Mouse (Mus musculus) gastrocnemius, adult 8-10 months (tissue): ENCODE measurements around the gene 4930579G24Rik. TPM values are rescaled to one million over a fixed set of nuclear protein-coding genes. Genes with fewer than 3 reads are reported as not detected.

Source experiments
- total RNA-seq, 4 experiments: library from RNA; stranded (reverse); gene quantifications; 2 replicates each; pipeline ENCODE4 v1.2.4; 2022

Gene 4930579G24Rik
- total RNA-seq, 4 experiments from 2014 or later: 1.0 to 1.7 (median 1.5) TPM

Other genes starting within 250 kb of the 4930579G24Rik start
- 1 to 10 TPM; 2.8 to 4.3 (median 3.3) TPM for gene Fnip2, start 61.3 kb upstream of the 4930579G24Rik start, total RNA-seq
- 10 to 100 TPM; 37.5 to 50.4 (median 42.6) TPM for gene Ppid, start 37.7 kb upstream of the 4930579G24Rik start, total RNA-seq
- gene Etfdh, start 421 bp downstream of the 4930579G24Rik start, total RNA-seq: 100 to 1,000 TPM; 103 to 128 (median 108) TPM
- gene Rxfp1, start 108.8 kb downstream of the 4930579G24Rik start, total RNA-seq: under 1 TPM in 1 of 4 experiments, not detected in 3; 0.08 TPM
- gene Tmem144, start 223.7 kb downstream of the 4930579G24Rik start, total RNA-seq: 1 to 10 TPM in 3 of 4 experiments, under 1 TPM in 1; 0.97 to 1.8 (median 1.4) TPM